Mouse (Mus musculus) hindbrain, embryonic 11.5 days (tissue): ENCODE data around the gene Olfr876. TPM values are rescaled to one million over a fixed set of nuclear protein-coding genes. Genes with fewer than 3 reads are reported as not detected.

ENCODE experiments used
- ATAC-seq: fragments of 200-750 bp; cut with Nextera tagmentation; 2 replicates; pipeline ENCODE4 v1.8.0; 2017; ENCODE audit warnings: mild to moderate bottlenecking, moderate TSS enrichment, moderate library complexity; ENCODE audit not compliant: low FRiP score
- DNase-seq: peaks from one replicate; pipeline ENCODE4 v3.0.0-alpha.2; 2015; ENCODE audit warnings: low spot score
- H3K27ac ChIP-seq: fragments of 300-500 bp; sonication (generic); 2 replicates; pipeline ENCODE4 v1.5.1; 2014; ENCODE audit warnings: mild to moderate bottlenecking, low read depth, low read length
- H3K27me3 ChIP-seq: fragments of 300-500 bp; sonication (generic); 2 replicates; pipeline ENCODE4 v1.6.1; 2014; ENCODE audit warnings: mild to moderate bottlenecking, low read length, moderate library complexity, mixed read lengths; ENCODE audit not compliant: control insufficient read depth, insufficient read depth
- H3K36me3 ChIP-seq: fragments of 300-500 bp; sonication (generic); 2 replicates; pipeline ENCODE4 v1.6.1; 2014; ENCODE audit warnings: mild to moderate bottlenecking, low read length, moderate library complexity, mixed read lengths; ENCODE audit not compliant: control insufficient read depth, insufficient read depth
- H3K4me1 ChIP-seq: fragments of 300-500 bp; sonication (generic); replicated peaks from 2 replicates; pipeline ENCODE4 v1.6.1; 2014; ENCODE audit warnings: low read length, mixed read lengths; ENCODE audit not compliant: control insufficient read depth, insufficient read depth
- H3K4me2 ChIP-seq: fragments of 300-500 bp; sonication (generic); replicated peaks from 2 replicates; pipeline ENCODE4 v1.6.1; 2014; ENCODE audit warnings: mild to moderate bottlenecking, low read depth, low read length
- H3K4me3 ChIP-seq: fragments of 300-500 bp; sonication (generic); 2 replicates; pipeline ENCODE4 v1.5.1; 2014; ENCODE audit warnings: low read depth, low read length
- H3K9ac ChIP-seq: fragments of 300-500 bp; sonication (generic); 2 replicates; pipeline ENCODE4 v1.6.1; 2014; ENCODE audit warnings: low read depth, low read length
- H3K9me3 ChIP-seq: fragments of 300-500 bp; sonication (generic); 2 replicates; pipeline ENCODE4 v1.6.1; 2016; ENCODE audit warnings: low read length; ENCODE audit not compliant: control insufficient read depth
- WGBS: fragments of 180-500 bp; shearing (Covaris S2); extraction: QIAGEN DNeasy Blood & Tissue Kit; methylation state at CpG from one replicate; pipeline ENCODE4 v1.1.7; 2014; 5-methylcytosine and 5-hydroxymethylcytosine counted together
- polyA plus RNA-seq: library from polyadenylated mRNA; unstranded; fragments of >200 nt; fragmentation: Nextera tagmentation; extraction: Ambion mirVana; gene quantifications from 2 replicates; pipeline ENCODE4 v1.2.1, GENCODE M21; 2014

The Olfr876 gene
- polyA plus RNA-seq, 1 experiment from 2014 or later = not detected

DNA sequence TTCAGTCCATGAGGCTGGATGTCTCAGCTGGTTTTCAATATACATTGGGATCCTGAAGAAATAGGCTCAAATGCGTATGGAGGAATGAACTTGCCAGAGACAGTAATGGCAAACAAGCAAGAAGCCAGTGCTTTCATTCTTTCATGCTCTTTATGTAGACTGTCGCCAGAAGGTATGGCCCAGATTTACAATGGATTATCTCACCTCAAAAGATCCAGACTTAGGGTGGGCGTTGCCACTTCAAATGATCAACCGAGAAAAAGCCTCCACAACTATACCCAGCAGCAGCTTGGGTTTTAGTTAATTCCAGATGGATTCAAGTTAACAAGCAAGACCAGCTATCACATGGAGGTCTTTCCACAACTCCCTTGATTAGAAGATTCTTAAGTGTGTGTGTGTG is 776 bp upstream of the Olfr876 start:
- WGBS = 81% methylated on average over 4 of the region's 4 CpGs
- Histone ChIP-seq H3K9me3 (no peaks in the 10 kb centered on the region), H3K36me3 (no peaks in the 10 kb centered on the region), H3K4me2 (no peak overlapping the region), H3K27ac (no peak overlapping the region), H3K9ac (no peak overlapping the region), H3K4me3 (no peak overlapping the region), H3K4me1 (no peaks in the 10 kb centered on the region), H3K27me3 (no peaks in the 10 kb centered on the region)
- ATAC-seq (no peak), DNase-seq (no peak)

DNA sequence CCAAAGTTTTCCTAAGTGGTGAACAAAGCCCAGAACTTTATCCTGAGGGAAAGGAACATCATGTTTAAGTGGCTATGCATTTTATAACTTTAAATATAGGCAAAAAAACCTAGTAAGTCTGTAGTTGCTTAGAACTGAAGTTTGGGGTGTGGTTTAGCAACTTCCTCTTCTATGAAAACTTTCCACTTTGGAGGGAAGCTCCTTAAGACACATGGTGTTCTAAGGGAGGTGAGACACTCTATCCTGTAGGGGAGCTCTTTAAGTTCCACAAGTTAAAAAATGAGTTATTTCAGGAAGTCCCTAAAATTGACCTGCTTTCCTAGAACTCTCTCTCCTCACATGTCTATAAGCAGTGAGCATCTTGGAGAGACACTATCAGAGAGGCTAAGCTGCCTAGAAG is 4.4 kb downstream of the Olfr876 start:
- DNase-seq (no peak), ATAC-seq (no peak)
- no peaks in the 10 kb centered on the region for H3K4me1 ChIP-seq
- no peak overlapping the region for H3K4me2 ChIP-seq
- H3K9me3 ChIP-seq = no peaks in the 10 kb centered on the region
- H3K36me3 ChIP-seq = no peaks in the 10 kb centered on the region
- no peak overlapping the region for H3K9ac ChIP-seq
- no peaks in the 10 kb centered on the region for H3K27me3 ChIP-seq
- H3K4me3 ChIP-seq = no peak overlapping the region
- no peak overlapping the region for H3K27ac ChIP-seq

DNA sequence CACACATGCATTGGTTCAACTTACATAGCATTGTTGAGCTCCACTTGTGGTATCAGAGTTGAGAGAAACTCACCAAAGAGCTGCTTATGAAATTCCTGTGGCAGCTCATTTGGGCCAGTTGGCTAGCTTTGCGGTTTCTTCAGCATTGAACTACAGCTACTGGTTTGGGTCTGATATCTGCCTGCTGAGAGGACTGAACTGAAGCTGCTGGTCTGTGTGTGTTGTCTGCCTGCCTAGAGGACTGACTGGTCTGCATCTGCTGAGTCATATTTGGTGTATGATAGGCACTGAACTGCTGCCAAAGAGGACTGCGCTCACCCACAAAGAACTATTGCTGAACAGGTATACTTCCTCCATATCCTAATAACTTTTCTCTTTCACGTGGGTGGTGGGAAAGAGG is 5.6 kb downstream of the Olfr876 start:
- no peak overlapping the region for H3K4me2 ChIP-seq
- no peak overlapping the region for H3K27ac ChIP-seq
- H3K9ac ChIP-seq = no peak overlapping the region
- no peaks in the 10 kb centered on the region for H3K9me3 ChIP-seq
- H3K36me3 ChIP-seq = no peaks in the 10 kb centered on the region
- no peaks in the 10 kb centered on the region for H3K27me3 ChIP-seq
- no peak for ATAC-seq
- H3K4me1 ChIP-seq = no peaks in the 10 kb centered on the region
- WGBS = 89% methylated on average over 3 of the region's 3 CpGs
- no peak for DNase-seq
- H3K4me3 ChIP-seq = no peak overlapping the region

GRCm38 (mm10) chr9:37808976-37809375 is 6.1 kb downstream of the Olfr876 start:
- no peak for DNase-seq
- Histone ChIP-seq H3K4me3 (no peak overlapping the region), H3K27ac (no peak overlapping the region), H3K36me3 (no peaks in the 10 kb centered on the region), H3K4me1 (no peaks in the 10 kb centered on the region), H3K27me3 (no peaks in the 10 kb centered on the region), H3K9ac (no peak overlapping the region), H3K4me2 (no peak overlapping the region), H3K9me3 (no peaks in the 10 kb centered on the region)
- ATAC-seq = no peak
- WGBS = 95% methylated on average over 2 of the region's 2 CpGs

DNA sequence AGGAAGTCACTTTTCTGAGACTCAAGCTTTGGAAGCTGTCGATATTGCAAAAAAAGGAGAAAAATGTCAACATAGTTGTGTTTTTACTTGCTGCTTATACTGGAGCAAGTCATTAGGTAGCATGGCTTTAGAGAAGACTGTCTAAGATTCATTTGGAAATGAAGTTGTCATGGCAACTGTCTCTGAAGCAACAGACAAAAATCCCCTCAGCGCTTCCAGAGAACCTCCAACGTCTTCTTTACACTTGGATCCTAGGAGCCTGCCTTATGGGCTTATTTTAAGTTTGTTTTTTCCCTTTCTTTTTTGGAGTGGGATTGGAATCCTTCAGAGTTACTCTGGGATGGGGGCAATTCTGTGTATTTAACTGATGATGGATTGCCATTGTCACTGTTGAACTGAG is 11.9 kb downstream of the Olfr876 start:
- Histone ChIP-seq H3K4me3 (no peak overlapping the region), H3K9ac (no peak overlapping the region), H3K27ac (no peak overlapping the region), H3K27me3 (no peaks in the 10 kb centered on the region), H3K9me3 (no peaks in the 10 kb centered on the region), H3K4me1 (no peaks in the 10 kb centered on the region), H3K4me2 (no peak overlapping the region), H3K36me3 (no peaks in the 10 kb centered on the region)
- DNase-seq (no peak), ATAC-seq (no peak)
- WGBS = 64% methylated on average over 3 of the region's 3 CpGs

DNA sequence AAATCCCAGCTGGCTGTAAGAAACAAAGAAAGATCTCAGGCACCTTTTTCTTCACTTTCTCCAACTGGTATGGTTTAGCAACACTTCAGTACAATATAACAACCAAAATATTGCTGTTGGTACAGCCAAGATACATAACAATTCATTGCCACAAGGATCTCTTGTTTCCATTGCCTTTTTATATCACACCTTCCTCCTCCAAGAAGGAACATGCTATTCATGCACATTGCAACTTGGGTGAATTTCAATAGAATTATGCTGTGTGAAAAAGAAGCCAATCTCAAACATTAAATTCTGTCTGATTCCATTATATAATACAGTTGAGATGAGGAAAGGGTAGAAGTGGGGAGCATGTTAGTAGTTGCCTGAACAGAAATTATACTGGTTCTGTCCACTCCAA is 27.1 kb downstream of the Olfr876 start:
- no peaks in the 10 kb centered on the region for H3K4me1 ChIP-seq
- no peak overlapping the region for H3K27ac ChIP-seq
- ATAC-seq = no peak
- H3K4me3 ChIP-seq = no peak overlapping the region
- H3K36me3 ChIP-seq = no peaks in the 10 kb centered on the region
- H3K27me3 ChIP-seq = no peaks in the 10 kb centered on the region
- H3K9me3 ChIP-seq = no peaks in the 10 kb centered on the region
- H3K9ac ChIP-seq = no peak overlapping the region
- no peak overlapping the region for H3K4me2 ChIP-seq
- no peak for DNase-seq

GRCm38 (mm10) chr9:37833341-37833740 is 30.5 kb downstream of the Olfr876 start:
- ATAC-seq (no peak), DNase-seq (no peak)
- no peak overlapping the region for H3K4me2 ChIP-seq
- H3K4me3 ChIP-seq = no peak overlapping the region
- no peaks in the 10 kb centered on the region for H3K36me3 ChIP-seq
- no peaks in the 10 kb centered on the region for H3K4me1 ChIP-seq
- WGBS = 94% methylated on average over 1 of the region's 1 CpGs
- H3K9ac ChIP-seq = no peak overlapping the region
- H3K27me3 ChIP-seq = no peaks in the 10 kb centered on the region
- no peak overlapping the region for H3K27ac ChIP-seq
- H3K9me3 ChIP-seq = no peaks in the 10 kb centered on the region

GRCm38 (mm10) chr9:37849267-37849666 is 46.4 kb downstream of the Olfr876 start:
- Histone ChIP-seq H3K4me3 (no peak overlapping the region), H3K27ac (no peak overlapping the region), H3K27me3 (no peaks in the 10 kb centered on the region), H3K9ac (no peak overlapping the region), H3K9me3 (no peaks in the 10 kb centered on the region), H3K4me2 (no peak overlapping the region), H3K36me3 (no peaks in the 10 kb centered on the region), H3K4me1 (no peaks in the 10 kb centered on the region)
- ATAC-seq = no peak
- no peak for DNase-seq
- WGBS = 90% methylated on average over 2 of the region's 2 CpGs

DNA sequence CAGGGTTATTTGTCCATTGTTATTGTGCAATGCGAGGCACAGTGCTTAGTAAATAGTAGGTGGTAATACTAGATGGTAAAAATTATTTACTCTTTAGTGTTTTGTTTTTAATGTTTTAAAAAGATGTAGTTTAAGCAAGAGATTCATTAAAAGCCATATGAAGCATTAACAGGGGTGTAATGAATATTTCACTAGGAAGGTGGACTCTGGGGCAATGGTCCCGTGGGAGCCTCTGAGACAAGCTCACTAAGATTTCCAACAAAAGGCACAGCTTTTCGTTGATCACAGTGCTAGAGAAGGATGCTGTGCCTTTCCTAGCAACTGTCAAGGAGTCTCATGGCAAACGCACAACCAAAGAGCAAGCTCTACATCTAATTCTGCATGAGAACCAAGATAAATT is 51.1 kb downstream of the Olfr876 start, which contains the start of gene Olfr877:
TSS of gene Olfr877 (plus strand) at position 301 of the 400 bp plus-strand sequence.
- H3K9me3 ChIP-seq = no peaks in the 10 kb centered on the region
- DNase-seq = no peak
- H3K9ac ChIP-seq = no peak within 1 kb of the TSS
- ATAC-seq = no peak
- 83% methylated on average over 4 of the region's 4 CpGs for WGBS
- no peaks in the 10 kb centered on the region for H3K36me3 ChIP-seq
- H3K4me1 ChIP-seq = no peaks in the 10 kb centered on the region
- no peak within 1 kb of the TSS for H3K4me2 ChIP-seq
- H3K4me3 ChIP-seq = no peak within 1 kb of the TSS
- H3K27ac ChIP-seq = no peak within 1 kb of the TSS
- H3K27me3 ChIP-seq = no peaks in the 10 kb centered on the region
